Mouse (Mus musculus): ENCODE data around the gene Cx3cr1.
A peak's percentile ranks its signal among the peaks of the same experiment; 100 is the strongest.

GRCm38 (mm10) chr9:119970221-119970620, 99.5 kb downstream of the Cx3cr1 start:
- TF ChIP-seq CTCF (IDR thresholded peaks at IDR 0.05) (peak; percentile 75), EP300 (IDR thresholded peaks at IDR 0.05) (no peak)

All from lung, postnatal 0 days (tissue).